20 mouse cellular contexts compared by ENCODE assay signal in the genomic region with DNA sequence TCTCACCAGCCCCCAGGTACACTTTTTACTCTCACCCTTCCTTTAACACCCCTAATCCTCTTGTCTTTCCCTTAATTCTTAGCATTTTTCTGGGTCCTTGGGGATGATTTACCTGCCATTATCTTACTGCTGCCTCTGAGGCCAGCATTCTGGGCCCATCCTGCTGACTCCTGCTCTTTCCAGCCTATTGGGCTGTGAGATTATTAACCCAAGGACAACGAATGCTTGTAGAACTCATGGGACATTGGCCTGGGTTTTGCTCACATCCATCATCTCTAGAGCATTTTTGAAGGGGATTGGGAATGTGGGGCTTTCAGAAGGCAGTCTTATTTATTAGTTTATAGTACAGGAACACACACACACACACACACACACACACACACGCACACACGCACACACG.
DNase-seq lines count a peak whose midpoint lies in the region; ATAC-seq lines count a peak whose summit lies in the region.
"Had no signal": no experiment of that assay in that cellular context is flagged by ENCODE, and none has a peak within 500 bp of the region (broad histone marks: within the 10 kb centered on the region; RNA-seq: fewer than 3 reads in every experiment).

No protein-coding gene starts in this region.

- no peak overlapping the region for H3K4me3 ChIP-seq in kidney, embryonic 16.5 days (ENCODE audit: low read length)
- H3K4me3 ChIP-seq: embryonic facial prominence, embryonic 15.5 days; erythroblast, embryonic 14.5 days; forebrain, embryonic 15.5 days; heart, adult 2 months; heart, embryonic 12.5 days; hindbrain, embryonic 10.5 days had no signal

- no peak overlapping the region for H3K9ac ChIP-seq in kidney, embryonic 16.5 days (replicated peaks; ENCODE audit: low read length)
- H3K9ac ChIP-seq: embryonic facial prominence, embryonic 15.5 days; forebrain, embryonic 15.5 days; heart, embryonic 12.5 days; hindbrain, embryonic 14.5 days had no signal

- peak; percentile 14 for DNase-seq in kidney, adult 18-20 months
- DNase-seq in kidney, adult 9 months: peak; percentile 84
- peak; percentile 38 to 70 for DNase-seq in kidney, postnatal 25 days
- no peak for DNase-seq in left cerebral cortex, adult 18-20 months (ENCODE audit: low spot score in 2 of 2)
- DNase-seq in retina, embryonic 14.5 days (ENCODE audit: low spot score): no peak
- no peak for DNase-seq in left cerebral cortex, adult 9 months (ENCODE audit: low spot score in 2 of 2)
- DNase-seq: adrenal gland, adult 8-10 months; cerebellum, adult 11 months; cerebellum, adult 8-10 months; cerebellum, postnatal 14 days; embryo, embryonic 11 days; gastrocnemius, postnatal 36 days; heart, adult 2 months had no signal

- H3K36me3 ChIP-seq in kidney, embryonic 16.5 days (ENCODE audit: insufficient read depth, low read length): no peaks in the 10 kb centered on the region
- H3K36me3 ChIP-seq: embryonic facial prominence, embryonic 15.5 days; forebrain, embryonic 15.5 days; heart, embryonic 12.5 days; hindbrain, embryonic 10.5 days had no signal

- H3K9me3 ChIP-seq in kidney, embryonic 16.5 days (ENCODE audit: low read length): no peaks in the 10 kb centered on the region
- H3K9me3 ChIP-seq: embryonic facial prominence, embryonic 15.5 days; forebrain, embryonic 15.5 days; heart, embryonic 12.5 days; hindbrain, embryonic 10.5 days had no signal

- ATAC-seq in kidney, embryonic 16.5 days (ENCODE audit: low FRiP score, low TSS enrichment): no peak
- ATAC-seq: forebrain, embryonic 15.5 days had no signal

- H3K4me1 ChIP-seq in kidney, embryonic 16.5 days (ENCODE audit: insufficient read depth, low read length): peaks cover 9% of the 10 kb centered on the region; the same call in 1 of the 2 replicates
- H3K4me1 ChIP-seq: forebrain, embryonic 15.5 days; hindbrain, embryonic 10.5 days had no signal

- WGBS in kidney, embryonic 16.5 days: 89% methylated on average over 4 of the region's 4 CpGs

- no peaks in the 10 kb centered on the region for H3K27me3 ChIP-seq in kidney, embryonic 16.5 days (ENCODE audit: insufficient read depth, low read length)
- H3K27me3 ChIP-seq: embryonic facial prominence, embryonic 15.5 days; forebrain, embryonic 15.5 days; heart, embryonic 12.5 days had no signal

- H3K4me2 ChIP-seq in kidney, embryonic 16.5 days (replicated peaks; ENCODE audit: low read depth, low read length): no peak overlapping the region
- H3K4me2 ChIP-seq: embryonic facial prominence, embryonic 15.5 days; forebrain, embryonic 15.5 days; heart, embryonic 12.5 days; hindbrain, embryonic 14.5 days had no signal

- H3K27ac ChIP-seq in kidney, embryonic 16.5 days (ENCODE audit: low read length): no peak overlapping the region
- H3K27ac ChIP-seq: embryonic facial prominence, embryonic 15.5 days; forebrain, embryonic 15.5 days; heart, adult 2 months; hindbrain, embryonic 10.5 days; hindbrain, embryonic 14.5 days had no signal

Comparison
In these comparisons a context has a peak if more than half of its experiments do, and no peak if none do; other contexts are left out.
1. DNase-seq: peak in kidney, adult 18-20 months (single experiment), kidney, adult 9 months (single experiment) and kidney, postnatal 25 days (2 of 2); none in left cerebral cortex, adult 18-20 months (0 of 2), retina, embryonic 14.5 days (single experiment) and left cerebral cortex, adult 9 months (0 of 2).